Mouse (Mus musculus) hindbrain, embryonic 15.5 days (tissue): ENCODE measurements around the gene Arhgef19. TPM values are rescaled to one million over a fixed set of nuclear protein-coding genes. Genes with fewer than 3 reads are reported as not detected.

ENCODE experiments used
- ATAC-seq: fragments of 200-750 bp; cut with Nextera tagmentation; 2 replicates; pipeline ENCODE4 v1.8.0; 2017; ENCODE audit warnings: low read depth, moderate number of reproducible peaks, moderate TSS enrichment; ENCODE audit not compliant: low FRiP score
- H3K27ac ChIP-seq: fragments of 300-500 bp; sonication (generic); replicated peaks from 2 replicates; pipeline ENCODE4 v1.5.1; 2015; ENCODE audit warnings: mild to moderate bottlenecking, inconsistent platforms
- H3K27me3 ChIP-seq: fragments of 300-500 bp; sonication (generic); 2 replicates; pipeline ENCODE4 v1.6.1; 2015; ENCODE audit warnings: control low read depth, inconsistent platforms
- H3K36me3 ChIP-seq: fragments of 300-500 bp; sonication (generic); 2 replicates; pipeline ENCODE4 v1.6.1; 2015; ENCODE audit warnings: control low read depth, inconsistent platforms
- H3K4me1 ChIP-seq: fragments of 300-500 bp; sonication (generic); replicated peaks from 2 replicates; pipeline ENCODE4 v1.6.1; 2015; ENCODE audit warnings: control low read depth, inconsistent platforms
- H3K4me2 ChIP-seq: fragments of 300-500 bp; sonication (generic); 2 replicates; pipeline ENCODE4 v1.6.1; 2015; ENCODE audit warnings: moderate library complexity, mild to moderate bottlenecking, inconsistent platforms
- H3K4me3 ChIP-seq: fragments of 300-500 bp; sonication (generic); 2 replicates; pipeline ENCODE4 v1.5.1; 2015; ENCODE audit warnings: mild to moderate bottlenecking, inconsistent platforms
- H3K9ac ChIP-seq: fragments of 300-500 bp; sonication (generic); 2 replicates; pipeline ENCODE4 v1.6.1; 2015; ENCODE audit warnings: inconsistent platforms
- H3K9me3 ChIP-seq: fragments of 300-500 bp; sonication (generic); 2 replicates; pipeline ENCODE4 v1.6.1; 2016; ENCODE audit warnings: control low read depth, inconsistent platforms
- WGBS: fragments of 180-500 bp; shearing (Covaris S2); methylation state at CpG from one replicate; pipeline ENCODE4 v1.1.7; 2015; 5-methylcytosine and 5-hydroxymethylcytosine counted together
- polyA plus RNA-seq: library from polyadenylated mRNA; unstranded; fragments of >200 nt; fragmentation: Nextera tagmentation; extraction: Ambion mirVana; gene quantifications from 2 replicates; pipeline ENCODE4 v1.2.1, GENCODE M21; 2015

The Arhgef19 gene
- 1.5 and 1.7 TPM in 2 replicates for polyA plus RNA-seq

DNA sequence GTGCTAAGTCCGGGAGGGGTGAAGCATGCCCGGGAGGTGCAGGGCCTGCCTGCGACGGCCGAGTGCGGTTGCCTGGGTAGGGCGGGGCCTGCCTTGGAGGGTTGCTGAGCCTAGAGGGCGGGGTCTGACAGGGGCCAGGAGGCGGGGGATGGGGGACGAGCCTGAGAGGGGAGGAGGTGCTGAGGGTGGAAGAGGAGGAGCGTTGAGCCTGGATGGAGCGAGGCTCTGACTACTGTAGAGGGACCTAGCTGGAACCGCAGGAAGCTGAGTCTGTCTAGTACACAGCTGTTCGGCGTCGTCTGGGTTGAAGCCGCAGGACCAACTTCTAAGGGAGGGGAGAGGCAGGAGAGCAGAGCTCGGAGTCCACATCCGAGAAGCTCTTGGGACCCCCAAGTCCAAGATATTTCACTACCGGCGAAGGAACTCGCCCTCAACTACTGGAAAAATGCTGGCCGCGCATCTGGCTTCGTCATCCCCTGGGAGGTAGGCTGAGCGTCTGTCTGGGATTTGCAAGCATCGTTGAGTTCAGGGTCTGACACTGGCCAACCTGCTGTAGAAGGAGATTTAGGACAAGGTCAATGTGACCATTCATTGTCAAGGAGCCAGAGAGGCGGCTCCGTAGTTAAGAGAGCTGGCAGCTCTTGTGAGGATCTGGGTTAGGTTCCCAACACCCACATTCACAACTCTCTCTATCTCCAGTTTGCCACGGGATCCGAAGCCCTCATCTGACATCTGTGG lies at the start of gene Arhgef19:
Arhgef19 (plus strand) TSS at position 112 of the 738 bp plus-strand sequence.
- Histone ChIP-seq H3K27ac (no peak within 1 kb of the TSS), H3K9ac (no peak within 1 kb of the TSS), H3K4me3 (peak within 1 kb of the TSS; percentile 29), H3K9me3 (no peaks in the 10 kb centered on the region), H3K4me1 (peaks cover 24% of the 10 kb centered on the region), H3K27me3 (peaks cover 56% of the 10 kb centered on the region), H3K36me3 (no peaks in the 10 kb centered on the region), H3K4me2 (peak within 1 kb of the TSS; percentile 61)
- ATAC-seq, result peak; percentile 83
- 3% methylated on average over 31 of the region's 31 CpGs for WGBS

- ATAC-seq, result no peak
- Histone ChIP-seq H3K9ac (no peak overlapping the region), H3K9me3 (no peaks in the 10 kb centered on the region), H3K27ac (no peak overlapping the region), H3K4me1 (0 out of 2 replicates have a peak, but pooled peaks cover 5% of the 10 kb centered on the region), H3K4me2 (no peak overlapping the region), H3K4me3 (no peak overlapping the region), H3K36me3 (peaks cover 19% of the 10 kb centered on the region), H3K27me3 (no peaks in the 10 kb centered on the region)
- WGBS, result 90% methylated on average over 7 of the region's 7 CpGs
Measured at GRCm38 (mm10) chr4:141191294-141191693, 48.0 kb upstream of the Arhgef19 start.

- Histone ChIP-seq H3K36me3 (peaks cover 44% of the 10 kb centered on the region), H3K4me1 (no peaks in the 10 kb centered on the region), H3K27ac (no peak overlapping the region), H3K9me3 (no peaks in the 10 kb centered on the region), H3K27me3 (no peaks in the 10 kb centered on the region), H3K9ac (no peak overlapping the region), H3K4me2 (no peak overlapping the region), H3K4me3 (no peak overlapping the region)
- no peak for ATAC-seq
- WGBS, result 95% methylated on average over 6 of the region's 6 CpGs
Measured at GRCm38 (mm10) chr4:141194553-141194952, 44.7 kb upstream of the Arhgef19 start.

DNA sequence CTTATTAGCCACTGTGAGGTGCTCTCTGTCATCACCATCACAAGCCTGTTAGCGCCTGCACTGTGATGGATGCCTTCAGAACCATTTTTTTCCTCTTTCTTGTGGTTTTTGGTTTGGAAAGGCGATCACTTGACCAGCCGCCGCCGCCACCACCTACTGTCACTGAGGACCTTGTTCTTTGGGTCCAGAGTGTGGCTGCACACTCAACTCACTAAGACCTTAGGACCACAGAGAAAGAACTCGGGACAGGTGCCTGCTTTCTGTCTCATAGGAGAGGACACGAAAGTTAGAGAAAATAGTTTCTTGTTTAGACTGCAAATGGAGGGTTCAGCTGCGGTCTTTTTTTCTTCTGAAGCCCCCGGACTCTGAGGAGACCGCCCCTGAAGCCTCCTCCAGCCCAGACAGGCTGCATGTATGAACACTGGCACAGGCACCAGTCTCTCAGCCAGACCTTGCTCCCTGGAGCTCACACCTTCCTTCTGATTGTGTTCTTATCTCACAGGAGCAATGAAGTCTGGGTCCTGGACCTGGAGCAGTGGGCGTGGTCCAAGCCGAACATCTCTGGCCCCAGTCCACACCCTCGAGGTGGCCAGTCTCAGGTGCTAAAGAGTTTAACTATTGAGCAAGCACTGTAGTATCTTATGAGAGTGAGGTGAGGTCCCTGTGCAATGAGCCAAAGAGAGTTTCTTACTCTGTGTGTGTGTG lies 42.2 kb upstream of the Arhgef19 start:
- Histone ChIP-seq H3K9ac (no peak overlapping the region), H3K4me1 (no peaks in the 10 kb centered on the region), H3K4me3 (no peak overlapping the region), H3K4me2 (no peak overlapping the region), H3K27ac (no peak overlapping the region), H3K27me3 (no peaks in the 10 kb centered on the region), H3K36me3 (peaks cover 62% of the 10 kb centered on the region), H3K9me3 (no peaks in the 10 kb centered on the region)
- no peak for ATAC-seq
- WGBS, result 98% methylated on average over 13 of the region's 13 CpGs

DNA sequence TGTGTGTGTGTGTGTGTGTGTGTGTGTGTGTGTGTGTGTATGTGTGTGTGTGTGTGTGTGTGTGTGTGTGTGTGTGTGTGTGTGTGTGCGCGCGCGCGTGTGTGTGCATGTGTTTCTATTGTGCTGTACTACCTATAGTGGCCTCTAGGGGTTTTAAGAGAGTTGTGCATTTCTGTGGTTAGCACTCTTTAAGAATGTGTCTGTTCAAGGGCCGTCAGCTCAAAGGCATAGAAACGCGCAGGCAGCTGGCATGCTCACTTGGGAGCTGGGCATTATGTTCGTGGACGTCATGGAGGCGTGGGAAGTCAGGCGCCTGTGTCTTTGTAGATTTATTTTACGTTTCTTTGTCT lies 41.6 kb upstream of the Arhgef19 start:
- Histone ChIP-seq H3K27ac (no peak overlapping the region), H3K4me3 (no peak overlapping the region), H3K9ac (no peak overlapping the region), H3K4me1 (no peaks in the 10 kb centered on the region), H3K27me3 (no peaks in the 10 kb centered on the region), H3K9me3 (no peaks in the 10 kb centered on the region), H3K4me2 (no peak overlapping the region), H3K36me3 (peaks cover 62% of the 10 kb centered on the region)
- WGBS, result 97% methylated on average over 13 of the region's 13 CpGs
- ATAC-seq, result no peak

GRCm38 (mm10) chr4:141200906-141201305 lies 38.4 kb upstream of the Arhgef19 start:
- no peak overlapping the region for H3K4me2 ChIP-seq
- H3K4me1 ChIP-seq, result no peaks in the 10 kb centered on the region
- 80% methylated on average over 11 of the region's 11 CpGs for WGBS
- ATAC-seq, result no peak
- peaks cover 46% of the 10 kb centered on the region for H3K36me3 ChIP-seq
- 0 out of 2 replicates have a peak overlapping the region, but pooled peaks have one; percentile 20 for H3K27ac ChIP-seq
- H3K27me3 ChIP-seq, result no peaks in the 10 kb centered on the region
- no peak overlapping the region for H3K9ac ChIP-seq
- H3K9me3 ChIP-seq, result no peaks in the 10 kb centered on the region
- no peak overlapping the region for H3K4me3 ChIP-seq

DNA sequence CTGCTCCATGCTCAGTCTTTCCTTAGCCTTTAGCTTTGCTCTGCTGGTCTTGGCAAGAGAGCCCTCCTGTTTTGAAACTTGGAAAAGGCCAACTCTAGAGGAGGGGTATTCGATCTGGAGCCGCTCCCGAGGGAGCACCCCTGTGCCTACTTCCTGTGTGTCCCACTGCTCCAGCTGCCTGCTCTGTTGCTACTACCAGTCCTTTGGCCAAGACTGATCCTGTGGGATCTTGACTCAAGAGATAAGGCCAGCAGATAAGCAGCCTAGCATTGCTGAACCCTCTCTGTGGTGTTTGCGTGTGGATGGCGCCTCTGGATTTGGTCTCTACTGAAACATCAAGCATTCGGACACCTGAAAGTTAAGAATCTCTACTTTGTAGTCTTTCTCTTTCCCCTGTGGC lies 37.1 kb upstream of the Arhgef19 start:
- no peak for ATAC-seq
- Histone ChIP-seq H3K4me1 (no peaks in the 10 kb centered on the region), H3K9ac (no peak overlapping the region), H3K4me2 (no peak overlapping the region), H3K27me3 (no peaks in the 10 kb centered on the region), H3K27ac (no peak overlapping the region), H3K4me3 (no peak overlapping the region), H3K36me3 (peaks cover 33% of the 10 kb centered on the region), H3K9me3 (no peaks in the 10 kb centered on the region)
- 90% methylated on average over 6 of the region's 6 CpGs for WGBS

DNA sequence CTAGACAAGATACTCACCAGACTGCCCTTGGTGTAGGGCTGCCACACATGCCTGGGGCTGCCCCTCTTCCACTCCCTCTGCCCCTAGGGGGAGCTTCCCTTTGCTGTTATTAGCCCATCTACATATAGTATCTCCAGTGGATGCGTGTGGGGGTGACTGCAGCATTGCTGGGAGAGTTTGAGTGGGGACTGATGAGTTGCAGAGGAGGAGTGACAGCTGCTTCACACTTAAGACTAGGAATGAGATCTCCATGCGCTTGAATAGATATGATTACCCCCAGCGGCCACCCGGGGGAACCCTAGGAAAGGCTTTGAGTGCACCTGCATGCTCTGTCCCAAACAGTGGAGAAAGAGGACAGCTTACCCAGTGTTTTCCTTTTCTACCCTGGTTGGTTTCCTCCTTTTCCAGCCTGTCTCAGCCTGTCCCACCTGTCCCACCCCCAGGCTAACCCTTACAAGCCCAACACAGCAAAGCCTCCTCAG lies 34.7 kb upstream of the Arhgef19 start:
- Histone ChIP-seq H3K36me3 (peaks cover 17% of the 10 kb centered on the region), H3K27me3 (no peaks in the 10 kb centered on the region), H3K4me2 (no peak overlapping the region), H3K4me1 (no peaks in the 10 kb centered on the region), H3K27ac (no peak overlapping the region), H3K9me3 (no peaks in the 10 kb centered on the region), H3K4me3 (no peak overlapping the region), H3K9ac (no peak overlapping the region)
- 0 out of 2 replicates have a peak, but pooled peaks have one; percentile 34 for ATAC-seq
- WGBS, result 71% methylated on average over 4 of the region's 4 CpGs

DNA sequence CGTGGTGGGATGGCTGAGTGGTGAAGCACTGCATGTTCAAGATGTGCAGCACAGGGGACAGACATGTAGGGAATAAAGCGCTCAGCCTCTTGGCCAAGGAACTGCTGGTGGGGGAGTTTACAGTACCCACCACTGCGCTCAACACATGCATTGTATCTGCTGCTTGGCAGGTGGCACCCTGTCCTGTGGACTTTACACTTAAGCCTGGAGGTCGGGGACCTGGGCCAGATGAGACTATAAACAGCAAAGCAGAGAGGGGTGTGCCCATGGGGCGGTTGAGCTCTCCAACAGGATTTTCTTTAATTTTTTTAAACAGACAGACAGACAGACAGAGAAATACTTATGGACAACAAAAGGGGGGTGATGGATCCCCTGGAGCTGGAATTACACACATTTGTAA lies 32.2 kb upstream of the Arhgef19 start:
- 0 out of 2 replicates have a peak, but pooled peaks have one; percentile 20 for ATAC-seq
- Histone ChIP-seq H3K27ac (no peak overlapping the region), H3K4me2 (no peak overlapping the region), H3K36me3 (no peaks in the 10 kb centered on the region; the same call in 1 of the 2 replicates), H3K4me1 (peaks cover 3% of the 10 kb centered on the region; the same call in 1 of the 2 replicates), H3K9me3 (no peaks in the 10 kb centered on the region), H3K4me3 (no peak overlapping the region), H3K9ac (no peak overlapping the region), H3K27me3 (no peaks in the 10 kb centered on the region)
- WGBS, result 90% methylated on average over 5 of the region's 5 CpGs

GRCm38 (mm10) chr4:141210524-141211219 lies 28.6 kb upstream of the Arhgef19 start:
- H3K4me3 ChIP-seq, result peak overlapping the region; percentile 30
- ATAC-seq, result 0 out of 2 replicates have a peak, but pooled peaks have one; percentile 12
- H3K4me2 ChIP-seq, result peak overlapping the region; percentile 48
- peaks cover 18% of the 10 kb centered on the region for H3K4me1 ChIP-seq
- H3K27ac ChIP-seq, result peak overlapping the region; percentile 35
- no peaks in the 10 kb centered on the region for H3K9me3 ChIP-seq
- WGBS, result 75% methylated on average over 14 of the region's 14 CpGs
- H3K9ac ChIP-seq, result 0 out of 2 replicates have a peak overlapping the region, but pooled peaks have one; percentile 1
- H3K36me3 ChIP-seq, result no peaks in the 10 kb centered on the region
- H3K27me3 ChIP-seq, result no peaks in the 10 kb centered on the region

- H3K4me2 ChIP-seq, result no peak overlapping the region
- H3K4me3 ChIP-seq, result no peak overlapping the region
Measured at GRCm38 (mm10) chr4:141211646-141212045, 27.7 kb upstream of the Arhgef19 start.

More at GRCm38 (mm10) chr4:141211646-141212045, 27.7 kb upstream of the Arhgef19 start:
- no peak for ATAC-seq
- H3K4me1 ChIP-seq, result peaks cover 18% of the 10 kb centered on the region
- no peaks in the 10 kb centered on the region for H3K27me3 ChIP-seq
- no peak overlapping the region for H3K9ac ChIP-seq
- no peaks in the 10 kb centered on the region for H3K9me3 ChIP-seq
- no peak overlapping the region for H3K27ac ChIP-seq
- 96% methylated on average over 4 of the region's 4 CpGs for WGBS
- H3K36me3 ChIP-seq, result no peaks in the 10 kb centered on the region
